Mouse (Mus musculus) megakaryocyte, embryonic 14.5 days (primary cell): ENCODE measurements around the gene Tmem95.

Experiments used
- FLI1 ChIP-seq: IDR thresholded peaks from 2 replicates; pipeline ENCODE4 v1.6.1; 2012; ENCODE audit warnings: low read length, inconsistent platforms, mixed read lengths
- GATA1 ChIP-seq: IDR thresholded peaks from 3 replicates; pipeline ENCODE4 v1.6.1; 2012; ENCODE audit warnings: mixed read lengths, low read length, inconsistent platforms, borderline replicate concordance

GRCm38 (mm10) chr11:69909174-69909573 lies 31.4 kb upstream of the Tmem95 start:
- TF ChIP-seq GATA1 (no peak), FLI1 (no peak)
